Mouse (Mus musculus) cerebellum, adult 2 months (tissue): ENCODE data around the gene Rinl.

Experiments
- CTCF ChIP-seq: fragments of 200-500 bp; IDR thresholded peaks from 2 replicates; pipeline ENCODE4 v1.5.1; 2011; ENCODE audit warnings: low read depth, mild to moderate bottlenecking, control low read depth, low read length, moderate library complexity, borderline replicate concordance; ENCODE audit not compliant: insufficient read depth
- POLR2A ChIP-seq: fragments of 200-500 bp; IDR thresholded peaks from 2 replicates; pipeline ENCODE4 v1.6.1; 2011; ENCODE audit warnings: low read length, control low read depth, borderline replicate concordance; ENCODE audit not compliant: insufficient read depth

DNA sequence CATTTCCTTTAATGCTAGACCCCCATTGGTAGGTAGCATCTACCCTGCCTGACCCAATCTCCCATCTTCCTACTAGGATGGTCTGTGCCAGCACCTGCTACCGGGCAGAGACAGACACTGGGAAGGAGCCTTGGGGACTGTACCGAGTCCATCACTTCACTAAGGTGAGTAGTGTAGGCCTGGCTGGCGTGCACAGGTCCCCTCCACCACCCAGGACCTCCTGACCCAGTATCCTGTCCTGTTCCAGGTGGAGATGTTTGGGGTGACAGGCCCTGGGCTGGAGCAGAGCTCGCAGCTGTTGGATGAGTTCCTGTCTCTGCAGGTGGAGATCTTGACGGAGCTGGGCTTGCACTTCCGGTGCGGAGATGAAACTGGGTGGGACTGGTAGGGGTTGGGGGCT, 38.8 kb upstream of the Rinl start:
- TF ChIP-seq POLR2A (no peak), CTCF (no peak)
